Mouse (Mus musculus) spleen, postnatal 14 days (tissue): Measurements from ENCODE around the gene Tmem229a.

Source experiments
- DNase-seq, 2 experiments: peaks; one replicate each; pipeline ENCODE4 v3.0.0; 2021 to 2022; ENCODE audit warnings: low spot score in 2 of 2

The Tmem229a gene

DNA sequence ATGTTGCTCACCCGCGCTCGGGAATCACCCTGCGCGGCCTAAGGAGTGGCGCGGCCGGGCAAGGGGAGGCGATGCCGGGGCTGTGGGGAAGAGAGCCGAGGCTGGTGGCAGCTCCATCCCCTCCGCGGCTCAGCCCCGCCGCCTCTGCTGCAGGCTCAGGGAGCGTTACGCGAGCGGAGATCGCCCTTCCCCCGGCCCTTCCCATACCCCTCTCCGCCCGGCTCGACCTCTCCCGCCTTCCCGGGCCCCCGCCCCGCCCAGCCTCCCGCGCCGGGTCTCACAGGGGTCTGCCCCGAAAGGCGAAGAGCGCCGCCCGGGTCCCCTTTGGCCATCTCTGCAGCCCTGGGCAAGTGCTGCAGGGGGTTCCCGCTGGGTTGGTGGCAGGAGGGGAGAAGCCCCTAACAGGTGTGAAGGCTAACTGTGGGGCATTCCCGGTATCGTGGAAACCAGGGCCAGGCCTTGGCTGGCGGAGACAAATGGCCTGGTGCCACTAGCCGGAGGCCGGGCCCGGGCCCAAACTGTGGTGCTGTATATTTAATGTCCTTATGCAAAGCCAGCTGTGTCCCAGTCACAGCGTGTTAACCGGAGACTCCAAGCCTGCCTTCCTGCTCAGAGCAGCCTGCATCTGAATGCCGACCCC lies at the start of gene Tmem229a:
Gene Tmem229a (minus strand): TSS at position 352 of the 640 bp plus-strand sequence.
- DNase-seq = no peak

DNA sequence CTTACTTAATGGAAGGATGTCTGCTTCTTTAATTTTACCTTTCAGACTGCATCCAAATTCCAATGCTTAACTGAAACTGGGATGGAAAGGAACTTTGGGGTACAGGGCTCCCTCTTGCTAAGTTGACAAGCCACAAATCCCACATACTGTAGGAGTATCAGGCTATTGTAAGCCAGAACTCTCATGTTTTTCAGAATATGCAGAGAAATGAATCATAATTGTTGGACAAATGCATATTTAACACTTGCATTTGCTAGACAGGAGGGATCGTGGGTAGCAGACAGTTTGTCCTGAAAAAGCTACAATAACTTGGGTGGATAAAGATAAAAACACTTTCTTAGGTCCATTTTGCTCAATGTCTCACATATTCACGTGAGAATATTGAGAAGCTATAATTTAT lies 37.7 kb upstream of the Tmem229a start:
- DNase-seq = no peak

DNA sequence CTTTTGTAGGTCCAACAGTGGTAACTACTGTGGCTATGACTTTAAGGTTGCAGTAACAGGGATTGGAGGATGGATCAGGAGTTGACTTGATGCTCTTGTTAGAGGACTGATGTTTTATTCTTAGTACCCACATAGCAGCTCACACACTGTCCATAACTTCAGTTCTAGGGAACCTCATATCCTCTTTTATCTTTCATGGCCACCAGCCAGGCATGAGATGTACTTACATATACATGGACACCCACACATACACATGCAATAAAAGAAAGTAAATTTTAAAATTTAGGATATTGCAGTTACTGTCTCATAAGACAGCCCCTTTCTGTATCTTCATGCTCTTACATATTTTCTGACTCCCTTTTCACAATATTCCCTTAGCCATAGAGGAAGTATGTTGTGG lies 33.7 kb upstream of the Tmem229a start:
- no peak for DNase-seq

DNA sequence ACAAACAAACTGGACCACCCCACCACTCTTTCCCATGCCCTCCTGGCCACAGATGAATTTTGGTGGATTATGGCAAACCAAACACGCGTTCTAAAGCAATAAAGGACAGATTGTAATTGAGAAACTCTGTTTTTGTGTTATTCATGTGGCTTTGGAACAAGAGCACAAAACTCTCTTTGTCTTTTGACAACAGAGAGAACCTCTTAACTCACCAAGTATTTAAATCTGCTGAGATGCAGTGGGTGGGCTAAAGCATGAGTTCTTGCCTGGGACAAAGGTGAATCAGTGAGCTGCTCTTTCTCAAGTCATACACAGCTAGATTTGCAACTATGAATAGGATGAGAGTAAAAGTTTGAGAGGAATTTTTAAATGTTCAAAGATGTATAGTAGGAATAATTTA lies 20.1 kb upstream of the Tmem229a start:
- DNase-seq = no peak

DNA sequence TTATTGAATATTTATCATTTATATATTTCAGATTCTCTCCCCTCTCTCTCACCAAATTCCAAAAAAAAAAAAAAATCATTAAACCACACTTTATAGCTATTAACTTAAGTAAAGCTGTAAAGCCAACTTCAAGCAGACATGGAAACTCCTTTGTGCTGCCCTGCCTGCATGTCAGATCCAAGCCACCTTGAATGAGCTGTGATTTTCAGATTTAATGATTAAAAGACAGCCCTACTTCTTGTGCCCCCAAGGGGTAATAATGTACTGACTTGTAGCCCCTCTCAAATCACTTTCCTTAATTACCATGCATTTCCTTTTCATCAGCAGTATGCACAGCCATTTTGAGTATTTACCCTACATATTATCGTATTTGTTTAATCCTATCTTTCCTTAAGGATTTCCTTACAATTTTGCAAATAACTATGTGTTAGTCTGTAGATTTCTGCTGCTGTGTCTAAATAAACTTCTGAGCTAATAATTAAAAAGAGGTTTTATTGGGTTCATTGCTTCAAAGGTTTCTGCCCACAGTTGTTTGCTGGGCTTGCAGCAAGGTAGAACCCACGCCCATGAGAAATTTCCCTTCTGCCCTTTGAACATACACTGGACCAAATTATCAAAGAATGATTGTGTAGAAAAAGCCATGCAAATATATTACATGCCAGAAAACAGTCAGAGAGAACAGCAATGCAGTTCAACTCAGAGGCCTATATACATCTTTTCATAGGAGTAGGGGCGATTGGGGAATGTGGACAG lies 12.6 kb upstream of the Tmem229a start:
- no peak for DNase-seq

DNA sequence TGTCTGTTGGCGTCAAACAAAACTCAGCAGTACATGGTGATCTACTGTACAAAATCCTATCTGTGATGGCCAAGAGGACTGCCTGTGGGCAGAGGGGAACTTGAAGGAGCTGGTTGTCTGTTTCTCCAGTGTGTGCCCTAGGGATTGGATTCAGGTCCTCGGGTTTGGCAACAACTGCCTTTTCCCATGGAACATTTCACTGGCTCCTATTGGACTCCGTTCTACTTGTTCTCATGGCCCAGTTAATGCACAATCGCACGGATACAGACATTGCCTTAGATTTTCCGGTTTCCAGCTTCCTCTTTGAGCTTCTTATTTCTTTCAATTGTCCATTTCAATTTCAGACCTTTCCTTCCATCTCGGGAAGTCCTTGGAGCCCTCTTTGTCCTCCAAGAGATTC lies 11.6 kb upstream of the Tmem229a start:
- no peak for DNase-seq

DNA sequence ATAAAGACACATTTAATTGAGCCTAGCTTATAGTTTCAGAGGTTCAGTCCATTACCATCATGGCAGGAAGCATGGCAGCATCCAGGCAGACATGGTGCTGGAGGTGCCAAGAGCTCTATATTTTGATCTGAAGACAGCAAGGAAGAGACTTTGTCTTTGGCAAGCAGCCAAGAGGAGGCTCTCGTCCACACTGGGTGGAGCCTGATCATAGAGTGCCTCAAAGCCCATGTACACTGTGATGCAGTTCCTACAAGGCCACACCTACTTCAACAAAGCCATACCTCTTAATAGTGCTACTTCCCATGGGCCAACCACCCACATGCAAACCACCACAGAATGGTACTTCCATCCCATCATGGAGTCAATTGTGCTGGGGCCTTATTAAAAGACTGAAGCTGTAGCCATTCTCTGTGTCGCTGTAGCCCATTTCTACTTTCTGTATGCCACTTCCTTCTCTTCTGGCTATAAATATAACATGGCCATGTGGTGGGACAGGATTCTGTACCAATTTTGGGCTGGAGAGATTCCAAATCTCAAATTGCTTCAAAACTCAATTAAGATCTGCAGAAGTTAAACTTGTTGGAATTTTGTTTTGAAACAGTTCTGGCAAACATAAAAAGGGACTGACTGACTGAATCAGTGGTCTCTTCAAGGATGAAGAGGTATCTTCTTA lies 10.0 kb upstream of the Tmem229a start:
- DNase-seq = no peak

DNA sequence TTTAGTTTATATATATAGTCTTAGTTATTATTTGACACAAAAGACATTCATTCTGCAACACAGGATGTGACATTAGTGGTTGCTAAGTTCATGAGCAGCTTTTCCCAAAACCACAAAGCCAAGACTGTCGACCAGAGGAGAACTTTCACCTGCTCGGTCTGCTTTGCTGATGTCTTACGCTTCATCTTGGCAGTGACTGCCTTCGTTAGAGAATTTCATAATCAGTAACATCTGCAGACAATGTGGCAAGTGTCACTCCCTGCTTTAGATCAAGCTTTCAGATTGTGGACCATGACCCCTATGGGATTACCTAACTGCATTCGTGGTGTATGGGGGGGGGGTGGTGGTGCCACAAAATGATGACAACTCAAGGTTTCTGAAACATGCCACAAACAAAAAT lies 7.7 kb upstream of the Tmem229a start:
- no peak for DNase-seq

DNA sequence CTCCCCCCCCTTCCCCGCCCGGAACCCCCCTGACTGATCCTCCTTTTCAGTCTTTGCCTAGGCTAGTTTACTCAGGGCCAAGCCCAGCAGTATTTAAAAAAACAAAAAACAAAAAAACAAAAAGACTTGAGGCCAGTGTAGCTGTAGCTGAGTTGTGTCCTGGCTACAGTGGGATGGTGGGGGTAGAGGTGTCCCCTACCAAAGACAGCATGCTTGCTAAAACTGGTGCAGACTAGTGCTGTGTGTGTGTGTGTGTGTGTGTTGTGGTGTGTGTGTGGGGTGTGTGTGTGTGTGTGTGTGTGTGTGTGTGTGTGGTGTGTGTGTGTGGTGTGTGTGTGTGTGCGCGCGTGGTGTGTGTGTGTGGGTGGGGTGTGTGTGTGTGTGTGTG lies 483 bp upstream of the Tmem229a start:
- no peak for DNase-seq

DNA sequence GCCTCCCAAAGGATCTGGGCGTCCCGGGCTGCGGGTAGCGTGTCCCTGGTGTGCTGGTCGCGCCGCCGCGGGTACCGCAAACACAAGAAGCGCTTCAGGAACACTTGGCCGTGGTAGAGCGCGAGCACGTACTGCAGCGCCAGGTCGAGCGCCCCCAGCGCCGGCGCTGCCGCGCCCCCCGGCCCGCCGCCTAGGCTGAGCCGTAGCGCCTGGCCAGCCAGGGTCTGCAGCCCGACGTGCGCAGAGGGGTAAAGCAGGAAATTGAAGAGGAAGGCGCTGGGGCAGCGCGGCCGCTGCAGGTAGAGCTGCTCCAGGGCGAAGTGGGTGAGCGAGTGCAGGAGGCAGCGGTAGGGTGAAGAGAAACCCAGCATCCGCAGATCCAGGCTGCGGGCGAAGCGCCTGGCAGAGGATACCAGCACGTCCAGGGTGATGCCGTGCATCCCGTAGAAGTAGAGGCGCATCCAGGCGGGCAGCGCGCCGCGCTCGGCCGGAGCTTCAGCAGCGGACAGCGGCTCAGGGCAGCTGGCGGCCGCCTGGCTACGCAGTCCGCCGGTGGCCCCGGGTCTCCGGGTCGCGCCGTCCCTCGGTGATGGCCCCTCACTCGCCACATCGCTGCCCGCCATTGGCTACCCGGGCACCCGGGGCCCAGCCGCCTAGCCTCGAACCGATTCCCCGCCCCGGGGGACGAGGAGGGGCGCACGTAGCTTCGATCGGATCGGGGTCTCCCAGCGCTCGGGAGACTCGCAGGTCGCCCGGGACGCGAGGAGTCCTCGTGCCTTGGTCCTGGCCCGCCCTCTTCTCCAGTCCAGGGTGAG lies 759 bp downstream of the Tmem229a start:
- no peak for DNase-seq

DNA sequence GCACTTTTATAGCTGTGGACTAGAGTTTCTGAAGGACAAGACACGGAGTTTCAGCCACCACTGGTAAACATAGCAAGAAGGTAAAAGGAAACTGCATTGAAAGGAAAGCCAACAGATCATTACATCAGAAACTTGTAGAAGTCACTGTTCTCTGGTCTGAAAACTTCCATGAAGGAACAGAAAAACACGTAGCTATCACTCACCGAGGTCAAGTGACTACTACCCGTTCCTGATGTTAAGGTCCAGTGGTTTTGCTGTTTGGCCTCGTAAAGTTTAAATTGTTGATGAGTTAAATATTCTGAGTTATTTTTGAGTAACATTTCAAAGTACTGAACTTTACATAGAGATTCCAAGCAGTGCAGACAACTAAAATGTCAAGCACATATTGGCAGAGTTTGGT lies 2.0 kb downstream of the Tmem229a start:
- no peak for DNase-seq

DNA sequence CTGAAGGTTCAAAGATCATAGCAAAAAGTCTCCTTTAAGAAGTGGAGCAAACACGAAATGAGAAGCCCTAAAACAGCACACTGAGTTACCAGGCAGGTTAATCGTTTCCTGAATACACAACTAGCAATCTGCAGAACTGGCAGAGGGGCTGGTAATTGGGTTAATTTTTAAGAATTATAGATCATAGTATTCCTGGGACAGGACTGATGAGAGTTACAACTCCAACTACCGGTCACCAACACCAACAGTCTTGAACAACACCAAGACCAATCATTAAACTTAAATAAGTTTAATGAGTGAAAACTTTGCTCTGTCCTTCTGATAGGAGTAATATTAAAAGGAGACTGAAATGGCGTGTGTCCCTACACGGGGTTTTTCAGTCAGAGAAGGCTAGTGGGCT lies 3.8 kb downstream of the Tmem229a start:
- no peak for DNase-seq

DNA sequence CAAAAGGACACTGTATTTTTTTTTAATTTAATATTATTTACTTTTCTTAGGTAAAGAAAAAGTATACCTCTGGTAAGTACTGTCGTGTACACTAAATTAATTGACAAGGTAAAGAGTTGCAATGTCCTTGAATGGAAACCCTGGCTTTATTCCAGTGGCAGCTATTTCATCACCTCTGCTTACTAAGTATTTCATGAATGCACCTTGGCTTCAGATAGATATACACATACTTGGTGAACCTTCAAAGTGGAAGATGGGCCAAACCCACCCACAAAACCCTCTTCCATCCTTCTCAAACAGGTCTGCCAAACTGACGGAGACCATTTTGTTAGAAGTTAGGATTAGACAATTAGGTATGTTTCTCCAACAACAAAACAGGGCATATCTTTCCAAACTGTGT lies 5.4 kb downstream of the Tmem229a start:
- no peak for DNase-seq

DNA sequence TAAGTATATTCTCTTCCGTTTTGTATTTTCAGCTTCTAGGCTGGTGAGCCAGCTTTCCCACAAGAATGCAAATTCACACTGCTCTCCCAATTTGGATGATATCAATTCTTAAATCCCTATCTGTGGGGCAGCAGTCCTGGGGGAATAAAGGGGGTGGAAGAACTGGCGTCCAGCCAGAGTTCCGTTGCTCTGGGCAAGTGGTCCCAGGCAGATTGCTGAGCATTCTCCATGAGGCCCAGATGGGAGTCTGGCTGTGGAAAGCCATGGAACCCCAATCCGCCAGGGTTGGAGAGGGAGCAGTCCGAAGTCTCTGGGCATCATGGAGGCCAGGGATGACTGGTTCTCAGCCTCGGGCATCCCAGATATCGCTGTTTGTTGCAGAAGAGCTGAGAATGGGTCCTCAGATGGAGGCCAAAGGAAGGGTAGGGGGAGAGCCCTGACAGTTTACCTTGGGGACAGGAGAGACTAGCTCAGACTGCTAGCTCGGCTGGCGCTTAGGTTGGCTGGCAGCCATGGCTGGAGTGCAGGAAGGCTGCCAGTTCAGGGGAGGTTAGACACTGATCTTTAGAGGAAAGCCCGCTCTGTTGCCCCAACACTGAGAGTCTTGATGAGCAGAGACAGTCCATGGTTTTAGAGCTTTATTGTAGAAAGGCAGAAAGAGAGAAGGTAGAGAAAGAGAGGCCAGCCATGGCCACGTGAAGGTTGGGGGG lies 30.9 kb downstream of the Tmem229a start:
- no peak for DNase-seq

DNA sequence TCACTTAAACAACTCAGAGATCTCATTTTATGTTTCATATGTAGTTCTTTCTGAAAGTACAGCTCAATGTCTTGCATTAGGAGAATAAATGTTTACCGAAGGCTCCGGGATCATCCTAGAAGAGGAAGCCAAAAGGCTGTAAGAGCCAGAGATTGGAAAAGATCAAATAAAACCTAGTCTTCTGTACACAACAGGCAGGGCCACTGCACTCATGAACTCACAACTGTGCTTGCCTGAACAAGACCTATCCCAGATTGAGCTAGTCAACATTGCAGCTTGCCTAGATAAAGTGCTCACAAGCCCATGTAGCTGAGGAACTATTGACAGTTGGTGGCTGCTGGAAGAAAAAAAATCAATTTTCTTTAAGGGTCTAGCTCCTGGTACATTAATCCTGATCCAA lies 42.5 kb downstream of the Tmem229a start:
- no peak for DNase-seq

DNA sequence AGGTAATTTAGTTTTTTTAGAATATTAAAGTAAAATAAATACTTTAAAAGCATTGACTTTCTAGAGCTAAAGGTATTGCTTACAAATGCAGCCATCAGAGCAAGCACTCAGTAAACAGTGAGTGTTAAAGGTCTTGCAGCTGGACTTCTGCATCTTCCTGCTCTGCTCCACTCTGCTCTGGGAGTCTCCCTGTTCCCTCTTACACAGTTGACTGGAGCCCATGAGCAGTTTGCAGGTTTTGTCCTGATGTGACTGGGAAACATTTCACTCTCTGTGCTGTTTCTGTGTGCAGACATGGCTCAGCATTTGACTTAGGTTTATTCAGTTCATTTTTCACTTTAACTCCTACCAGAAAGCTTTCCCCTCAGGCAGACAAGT lies 45.4 kb downstream of the Tmem229a start:
- no peak for DNase-seq

DNA sequence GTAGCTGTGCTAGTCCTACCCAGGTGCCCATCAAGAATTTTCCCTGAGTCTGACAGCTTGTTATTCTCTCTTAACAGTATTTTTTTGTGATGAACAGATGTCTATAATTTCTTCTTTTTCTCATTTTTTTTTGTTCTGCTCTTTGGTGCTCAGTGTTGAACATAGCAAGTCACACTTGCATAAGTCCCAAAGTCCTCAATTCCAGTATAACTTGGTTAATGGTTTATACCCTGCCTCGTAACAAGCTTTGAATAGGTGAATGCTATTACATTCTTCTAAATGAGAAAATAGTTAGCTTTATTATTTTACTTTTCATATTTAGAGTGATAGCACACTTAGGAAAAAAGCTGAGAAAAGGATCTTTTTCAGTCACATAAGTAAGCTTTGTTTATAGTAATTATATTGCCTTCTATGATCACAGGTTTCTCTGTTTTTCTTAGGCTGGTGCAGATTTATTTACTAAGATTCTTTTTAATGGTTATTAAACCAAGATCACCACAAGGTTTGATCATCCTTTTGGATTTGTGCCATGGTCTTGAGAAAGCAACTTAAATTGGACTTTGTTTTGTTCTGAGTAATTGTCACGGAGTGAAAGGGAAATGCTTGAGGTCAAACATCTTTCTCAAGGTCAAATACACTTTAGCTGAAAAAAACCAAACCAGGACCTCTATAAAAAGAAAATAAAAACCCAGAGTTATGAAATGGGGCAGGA lies 45.9 kb downstream of the Tmem229a start:
- DNase-seq = no peak

DNA sequence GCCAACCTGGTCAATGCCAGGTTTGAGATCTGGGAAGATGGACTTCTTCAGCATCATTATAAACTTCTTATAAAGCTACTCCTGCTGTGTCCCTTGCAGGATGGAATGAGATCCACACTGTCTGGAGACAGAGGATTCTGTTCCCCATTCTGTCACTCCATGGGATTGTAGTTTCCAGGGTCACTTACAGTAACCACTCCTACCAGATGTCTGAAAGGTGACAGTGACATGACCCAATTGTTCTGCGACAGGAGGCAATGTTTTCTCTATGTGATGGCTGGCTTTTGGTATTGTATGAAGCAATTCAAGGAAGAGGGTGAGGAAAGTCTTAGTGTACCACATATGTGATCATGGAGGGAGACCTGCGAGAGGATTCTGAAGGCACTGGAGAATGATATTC lies 48.3 kb downstream of the Tmem229a start:
- DNase-seq = no peak

DNA sequence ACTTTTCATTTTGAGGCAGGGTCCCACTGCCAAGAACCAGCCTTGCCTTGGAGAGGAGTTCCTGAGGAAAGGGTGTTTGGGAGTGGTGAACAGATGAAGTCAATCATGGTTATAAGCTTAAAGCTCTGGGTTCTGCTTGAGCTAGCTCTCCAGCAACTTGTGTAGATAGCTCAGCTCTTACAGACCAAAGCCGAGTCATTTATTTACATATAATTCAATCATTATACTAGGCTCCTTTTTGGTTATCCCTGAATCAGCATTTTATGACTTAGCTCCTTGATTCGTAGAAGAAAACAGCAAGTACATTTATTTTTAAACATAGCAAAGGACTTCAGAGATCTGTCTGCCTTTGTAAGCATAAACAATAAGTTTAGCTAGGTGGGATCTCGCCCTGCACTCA lies 51.0 kb downstream of the Tmem229a start:
- no peak for DNase-seq
